Mouse (Mus musculus) stomach, postnatal 0 days (tissue): Measurements from ENCODE around the gene Cacnb4. TPM values are rescaled to one million over a fixed set of nuclear protein-coding genes. Genes with fewer than 3 reads are reported as not detected.

Source experiments
- ATAC-seq: fragments of 200-750 bp; cut with Nextera tagmentation; 2 replicates; pipeline ENCODE4 v1.8.0; 2017; ENCODE audit not compliant: low FRiP score, low TSS enrichment
- DNase-seq: peaks from one replicate; pipeline ENCODE4 v3.0.0-alpha.2; 2016; ENCODE audit warnings: low spot score
- H3K27ac ChIP-seq: fragments of 300-500 bp; sonication (generic); replicated peaks from 2 replicates; pipeline ENCODE4 v1.5.1; 2014; ENCODE audit warnings: mild to moderate bottlenecking, control low read depth
- H3K27me3 ChIP-seq: fragments of 300-500 bp; sonication (generic); 2 replicates; pipeline ENCODE4 v1.6.1; 2014; ENCODE audit warnings: low read length; ENCODE audit not compliant: control insufficient read depth, insufficient read depth
- H3K36me3 ChIP-seq: fragments of 300-500 bp; sonication (generic); 2 replicates; pipeline ENCODE4 v1.6.1; 2014; ENCODE audit warnings: low read length, mixed read lengths; ENCODE audit not compliant: control insufficient read depth, insufficient read depth
- H3K4me1 ChIP-seq: fragments of 300-500 bp; sonication (generic); replicated peaks from 2 replicates; pipeline ENCODE4 v1.6.1; 2014; ENCODE audit warnings: antibody characterized with exemption; ENCODE audit not compliant: control insufficient read depth, insufficient read depth
- H3K4me2 ChIP-seq: fragments of 300-500 bp; sonication (generic); replicated peaks from 2 replicates; pipeline ENCODE4 v1.6.1; 2014; ENCODE audit warnings: low read depth, mild to moderate bottlenecking, control low read depth, moderate library complexity
- H3K4me3 ChIP-seq: fragments of 300-500 bp; sonication (generic); 2 replicates; pipeline ENCODE4 v1.5.1; 2014; ENCODE audit warnings: low read depth, low read length, control low read depth
- H3K9ac ChIP-seq: fragments of 300-500 bp; sonication (generic); 2 replicates; pipeline ENCODE4 v1.6.1; 2014; ENCODE audit warnings: mild to moderate bottlenecking, low read length, control low read depth, mixed read lengths
- H3K9me3 ChIP-seq: fragments of 300-500 bp; sonication (generic); 2 replicates; pipeline ENCODE4 v1.6.1; 2016; ENCODE audit warnings: low read length; ENCODE audit not compliant: control insufficient read depth
- CTCF ChIP-seq: IDR thresholded peaks from 2 replicates; pipeline ENCODE4 v1.5.1; 2016; ENCODE audit warnings: antibody characterized with exemption, low read depth, mild to moderate bottlenecking, moderate library complexity
- EP300 ChIP-seq: optimal IDR thresholded peaks from 2 replicates; pipeline ENCODE3; 2016; ENCODE audit warnings: antibody characterized with exemption
- WGBS: fragments of 180-500 bp; shearing (Covaris S2); extraction: QIAGEN DNeasy Blood & Tissue Kit; methylation state at CpG from one replicate; pipeline ENCODE4 v1.1.7; 2014; 5-methylcytosine and 5-hydroxymethylcytosine counted together
- polyA plus RNA-seq: library from polyadenylated mRNA; unstranded; fragments of >200 nt; fragmentation: Nextera tagmentation; extraction: Ambion mirVana; gene quantifications from 2 replicates; pipeline ENCODE4 v1.2.1, GENCODE M21; 2015

Gene Cacnb4
- polyA plus RNA-seq, 1 experiment from 2014 or later: 0.93 TPM

DNA sequence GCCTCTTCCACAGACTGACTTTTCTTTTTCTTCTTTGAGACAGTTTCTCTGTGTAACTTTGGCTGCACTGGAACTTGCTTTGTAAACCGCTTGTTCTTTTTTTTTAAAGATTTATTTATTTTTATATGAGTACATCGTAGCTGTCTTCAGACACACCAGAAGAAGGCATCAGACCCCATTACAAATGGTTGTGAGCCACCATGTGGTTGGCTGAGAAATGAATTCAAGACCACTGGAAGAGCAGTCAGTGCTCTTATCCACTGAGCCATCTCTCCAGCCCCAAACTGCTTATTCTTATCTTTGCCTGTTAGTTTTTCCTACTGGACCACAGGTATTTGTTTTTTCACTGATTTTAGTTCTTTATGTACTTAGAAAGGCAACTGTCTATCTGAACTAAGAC is 34.2 kb upstream of the Cacnb4 start:
- no peak overlapping the region for H3K9ac ChIP-seq
- H3K27ac ChIP-seq: no peak overlapping the region
- ATAC-seq: no peak
- H3K4me3 ChIP-seq: no peak overlapping the region
- no peaks in the 10 kb centered on the region for H3K27me3 ChIP-seq
- no peaks in the 10 kb centered on the region for H3K4me1 ChIP-seq
- H3K9me3 ChIP-seq: no peaks in the 10 kb centered on the region
- no peak for DNase-seq
- H3K36me3 ChIP-seq: peaks cover 12% of the 10 kb centered on the region
- no peak overlapping the region for H3K4me2 ChIP-seq
- 63% methylated on average over 2 of the region's 2 CpGs for WGBS
- TF ChIP-seq CTCF (0 out of 2 replicates have a peak, but pooled peaks have one; percentile 8), EP300 (no peak)

DNA sequence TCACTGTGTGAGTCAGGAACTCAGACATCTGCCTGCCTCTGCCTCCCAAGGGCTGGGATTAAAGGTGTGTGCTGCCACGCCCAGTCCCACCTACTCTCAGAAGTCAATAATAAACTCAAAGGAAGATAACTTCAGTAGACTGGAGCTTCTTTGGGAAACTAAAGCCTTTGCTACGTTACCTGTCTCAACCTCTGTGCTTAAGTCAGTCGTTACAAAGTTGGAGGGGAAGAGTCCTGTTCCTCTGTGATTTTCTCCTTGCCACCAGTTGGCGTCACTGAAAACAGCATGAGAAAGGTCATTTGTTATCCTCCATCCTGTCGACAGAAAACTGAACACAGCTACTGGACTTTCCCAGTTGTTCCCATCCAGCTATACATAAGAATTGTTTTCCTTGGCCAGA is 32.8 kb upstream of the Cacnb4 start:
- no peaks in the 10 kb centered on the region for H3K4me1 ChIP-seq
- H3K9ac ChIP-seq: no peak overlapping the region
- WGBS: 90% methylated on average over 5 of the region's 5 CpGs
- DNase-seq (no peak), ATAC-seq (no peak)
- H3K36me3 ChIP-seq: peaks cover 12% of the 10 kb centered on the region
- H3K4me2 ChIP-seq: no peak overlapping the region
- H3K27ac ChIP-seq: no peak overlapping the region
- H3K9me3 ChIP-seq: no peaks in the 10 kb centered on the region
- no peak overlapping the region for H3K4me3 ChIP-seq
- no peaks in the 10 kb centered on the region for H3K27me3 ChIP-seq
- TF ChIP-seq CTCF: no peak
- TF ChIP-seq EP300: no peak

DNA sequence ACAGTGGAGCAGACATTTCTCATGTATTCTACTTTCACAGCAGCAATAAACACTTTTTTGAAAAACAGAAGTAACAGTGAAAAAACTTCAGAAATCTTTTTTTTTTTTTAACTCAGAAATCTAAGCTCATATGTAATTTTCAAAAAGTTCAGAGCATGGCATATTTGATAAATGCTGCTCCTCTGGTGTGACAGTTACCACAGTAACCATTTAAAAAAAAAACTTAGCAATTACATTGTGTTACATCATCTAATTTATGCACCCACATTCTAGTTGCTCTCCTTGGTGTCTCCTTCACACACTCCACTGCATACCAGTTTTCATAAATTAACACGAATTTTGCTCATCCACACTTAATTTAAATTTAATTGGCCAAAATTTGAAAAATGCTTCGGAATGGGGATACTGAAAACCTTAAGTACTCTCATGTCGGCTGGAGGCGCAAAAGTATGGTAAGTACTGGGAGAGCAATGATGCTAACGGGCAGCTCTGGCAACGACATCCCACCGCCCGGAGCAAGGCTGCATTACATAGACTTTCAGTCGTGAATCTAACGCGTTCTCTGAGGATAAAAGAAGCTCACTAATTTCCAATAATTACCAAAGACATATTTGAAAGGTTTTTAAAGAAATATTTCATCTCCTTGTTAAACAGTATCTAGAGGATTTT is 24.9 kb upstream of the Cacnb4 start:
- H3K9me3 ChIP-seq: no peaks in the 10 kb centered on the region
- 91% methylated on average over 11 of the region's 11 CpGs for WGBS

DNA sequence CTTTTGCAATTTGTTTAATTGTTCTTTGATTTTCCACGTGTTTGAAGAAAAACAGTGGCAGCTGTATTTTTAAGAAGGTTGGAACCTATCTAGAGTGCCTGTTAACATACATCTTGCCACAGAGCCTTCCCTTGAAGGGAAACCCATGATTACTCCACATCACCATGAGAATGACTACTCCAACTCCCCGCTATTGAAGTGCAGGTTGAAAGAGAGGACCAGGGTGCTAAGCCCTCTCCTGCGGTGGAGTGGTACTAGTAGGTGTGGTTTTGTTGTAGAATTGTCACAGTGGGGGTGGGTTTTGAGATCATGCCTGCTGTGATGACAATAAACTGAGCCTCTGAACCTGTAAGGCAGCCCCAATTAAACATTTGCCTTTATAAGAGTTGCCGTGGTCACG is 23.7 kb upstream of the Cacnb4 start:
- ATAC-seq: no peak
- H3K27ac ChIP-seq: no peak overlapping the region
- WGBS: 68% methylated on average over 5 of the region's 5 CpGs
- H3K4me3 ChIP-seq: no peak overlapping the region
- no peaks in the 10 kb centered on the region for H3K4me1 ChIP-seq
- DNase-seq: no peak
- no peaks in the 10 kb centered on the region for H3K27me3 ChIP-seq
- no peak overlapping the region for H3K4me2 ChIP-seq
- no peak overlapping the region for H3K9ac ChIP-seq
- TF ChIP-seq CTCF: no peak
- TF ChIP-seq EP300: no peak
- H3K9me3 ChIP-seq: no peaks in the 10 kb centered on the region
- H3K36me3 ChIP-seq: peaks cover 5% of the 10 kb centered on the region; the same call in 1 of the 2 replicates

More for the DNA sequence above, 24.9 kb upstream of the Cacnb4 start:
- Histone ChIP-seq H3K27ac (no peak overlapping the region), H3K4me1 (no peaks in the 10 kb centered on the region), H3K4me3 (no peak overlapping the region), H3K36me3 (peaks cover 5% of the 10 kb centered on the region; the same call in 1 of the 2 replicates), H3K27me3 (no peaks in the 10 kb centered on the region), H3K4me2 (no peak overlapping the region), H3K9ac (no peak overlapping the region)
- no peak for DNase-seq
- no peak for ATAC-seq
- TF ChIP-seq CTCF (no peak), EP300 (no peak)

DNA sequence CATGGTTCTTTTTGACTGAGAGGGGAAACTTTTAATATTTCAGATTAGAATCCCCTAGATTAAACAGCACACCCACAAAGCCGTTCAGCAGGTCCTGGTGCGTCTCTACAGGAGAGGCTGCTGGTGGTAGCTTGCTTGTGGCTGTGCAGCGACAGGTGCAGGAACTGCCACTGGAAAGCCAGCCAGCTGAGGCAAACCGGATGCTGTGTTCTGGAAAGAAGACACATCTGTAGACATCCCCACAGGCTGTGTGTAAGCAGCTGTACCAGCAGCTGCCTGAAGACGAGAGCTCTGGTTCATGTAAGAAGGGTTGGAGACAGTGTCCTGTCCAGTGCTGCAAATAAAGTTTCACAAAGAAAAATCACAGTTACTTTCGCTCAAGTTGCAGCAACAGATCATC is 18.0 kb upstream of the Cacnb4 start:
- ATAC-seq (no peak), DNase-seq (no peak)
- 62% methylated on average over 6 of the region's 6 CpGs for WGBS
- Histone ChIP-seq H3K9ac (no peak overlapping the region), H3K27ac (no peak overlapping the region), H3K36me3 (no peaks in the 10 kb centered on the region; the same call in none of the 2 replicates), H3K9me3 (no peaks in the 10 kb centered on the region), H3K4me3 (no peak overlapping the region), H3K4me1 (no peaks in the 10 kb centered on the region), H3K4me2 (no peak overlapping the region), H3K27me3 (no peaks in the 10 kb centered on the region)
- TF ChIP-seq CTCF: no peak
- TF ChIP-seq EP300: no peak

DNA sequence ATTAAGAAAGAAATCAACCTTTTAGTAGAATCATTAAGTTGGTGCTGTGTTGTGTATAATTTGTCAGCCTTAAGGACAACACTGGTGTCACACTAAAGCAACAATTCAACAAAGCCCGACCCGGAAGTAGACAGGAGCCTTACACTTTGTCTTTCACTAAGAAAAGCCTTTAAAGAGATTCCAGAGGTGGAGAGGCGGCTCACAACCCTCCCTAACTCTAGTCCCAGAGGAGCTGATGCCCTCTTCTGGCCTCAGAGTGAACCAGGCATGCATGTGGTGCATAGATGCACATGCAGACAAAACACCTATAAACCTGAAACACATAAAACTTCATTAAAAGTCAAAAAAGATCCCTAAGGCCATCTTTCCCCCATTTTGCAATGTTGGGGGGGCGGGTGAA is 15.1 kb upstream of the Cacnb4 start:
- Histone ChIP-seq H3K4me1 (no peaks in the 10 kb centered on the region), H3K4me2 (no peak overlapping the region), H3K27me3 (no peaks in the 10 kb centered on the region), H3K36me3 (no peaks in the 10 kb centered on the region; the same call in 1 of the 2 replicates), H3K4me3 (no peak overlapping the region), H3K27ac (no peak overlapping the region), H3K9me3 (no peaks in the 10 kb centered on the region), H3K9ac (no peak overlapping the region)
- WGBS: 59% methylated on average over 4 of the region's 4 CpGs
- DNase-seq (no peak), ATAC-seq (no peak)
- TF ChIP-seq CTCF (peak; percentile 50), EP300 (no peak)
